Comparison of ENCODE assay signal across 18 mouse cellular contexts in genomic region chr19:31655826-31656225, GRCm38 (mm10).
A peak's percentile ranks its signal among the peaks of the same experiment; 100 is the strongest.
DNase-seq lines count a peak whose midpoint lies in the region; ATAC-seq and TF ChIP-seq lines count a peak whose summit lies in the region.
"Had no signal": no experiment of that assay in that cellular context is flagged by ENCODE, and none has a peak within 500 bp of the region (broad histone marks: within the 10 kb centered on the region; RNA-seq: fewer than 3 reads in every experiment).

No protein-coding gene starts in this region.

- 0 out of 2 replicates have a peak overlapping the region, but pooled peaks have one; percentile 14 for H3K4me2 ChIP-seq in lung, postnatal 0 days (replicated peaks; ENCODE audit: low read depth, low read length)
- H3K4me2 ChIP-seq in stomach, embryonic 15.5 days, result peak overlapping the region; percentile 30; the same call in 1 of the 2 replicates
- H3K4me2 ChIP-seq in neural tube, embryonic 15.5 days, result no peak overlapping the region
- H3K4me2 ChIP-seq: embryonic facial prominence, embryonic 12.5 days; forebrain, embryonic 13.5 days; hindbrain, embryonic 13.5 days; liver, embryonic 13.5 days; midbrain, embryonic 15.5 days had no signal

- no peaks in the 10 kb centered on the region for H3K4me1 ChIP-seq in lung, postnatal 0 days (ENCODE audit: insufficient read depth, low read depth, low read length)
- no peaks in the 10 kb centered on the region for H3K4me1 ChIP-seq in embryonic fibroblast, embryonic 13.5 days (ENCODE audit: control insufficient read depth, insufficient read depth, low read length)
- 0 out of 2 replicates have a peak, but pooled peaks cover 4% of the 10 kb centered on the region for H3K4me1 ChIP-seq in stomach, embryonic 15.5 days
- H3K4me1 ChIP-seq in neural tube, embryonic 15.5 days, result peaks cover 16% of the 10 kb centered on the region
- H3K4me1 ChIP-seq: liver, embryonic 13.5 days had no signal

- no peak for TF ChIP-seq CTCF in gastrocnemius, adult 2 months (IDR thresholded peaks at IDR 0.05)
- no peak for TF ChIP-seq CTCF in lung, postnatal 0 days (IDR thresholded peaks at IDR 0.05)
- no peak for TF ChIP-seq CTCF in embryonic fibroblast, embryonic 13.5 days (IDR thresholded peaks at IDR 0.05; ENCODE audit: borderline replicate concordance, insufficient read depth, low read length)

- intact Hi-C loops in gastrocnemius, adult 2 months (cut with DNase I), result no loop called here

- H3K27ac ChIP-seq in gastrocnemius, adult 2 months, result peak overlapping the region; percentile 53
- 0 out of 2 replicates have a peak overlapping the region, but pooled peaks have one; percentile 22 for H3K27ac ChIP-seq in lung, postnatal 0 days (ENCODE audit: low read length)
- H3K27ac ChIP-seq in embryonic fibroblast, embryonic 13.5 days (ENCODE audit: insufficient read depth, low read length), result peak overlapping the region; percentile 43; the same call in 1 of the 2 replicates
- peak overlapping the region; percentile 88 for H3K27ac ChIP-seq in stomach, embryonic 15.5 days
- no peak overlapping the region for H3K27ac ChIP-seq in neural tube, embryonic 15.5 days (replicated peaks)
- H3K27ac ChIP-seq: embryonic facial prominence, embryonic 12.5 days; forebrain, embryonic 13.5 days; hindbrain, embryonic 13.5 days; liver, embryonic 13.5 days; midbrain, embryonic 15.5 days had no signal

- no peaks in the 10 kb centered on the region for H3K9me3 ChIP-seq in lung, postnatal 0 days (ENCODE audit: low read length)
- no peaks in the 10 kb centered on the region for H3K9me3 ChIP-seq in stomach, embryonic 15.5 days
- H3K9me3 ChIP-seq in neural tube, embryonic 15.5 days (replicated peaks), result no peaks in the 10 kb centered on the region
- H3K9me3 ChIP-seq: embryonic facial prominence, embryonic 12.5 days; forebrain, embryonic 13.5 days; hindbrain, embryonic 13.5 days; liver, embryonic 13.5 days; midbrain, embryonic 15.5 days had no signal

- DNase-seq in gastrocnemius, adult 2 months, result no peak
- no peak for DNase-seq in gastrocnemius, postnatal 10 days
- peak; percentile 57 for DNase-seq in lung, postnatal 0 days (ENCODE audit: low spot score)
- no peak for DNase-seq in lung, adult 18-20 months
- no peak for DNase-seq in cerebellum, adult 8-10 months
- DNase-seq: adrenal gland, adult 2 months; cerebellum, postnatal 36 days; kidney, adult 18-20 months; kidney, postnatal 14 days; layer of hippocampus, adult 9-11 months; liver, embryonic 13.5 days had no signal

- peak; percentile 33 for ATAC-seq in lung, postnatal 0 days
- no peak for ATAC-seq in stomach, embryonic 15.5 days (ENCODE audit: insufficient read depth, low FRiP score, low read depth)
- ATAC-seq in neural tube, embryonic 15.5 days (ENCODE audit: low FRiP score), result no peak
- ATAC-seq: forebrain, embryonic 13.5 days; midbrain, embryonic 15.5 days had no signal

- TF ChIP-seq EP300 in lung, postnatal 0 days (IDR thresholded peaks at IDR 0.05), result no peak

- no peak for TF ChIP-seq POLR2A in embryonic fibroblast, embryonic 13.5 days (IDR thresholded peaks at IDR 0.05; ENCODE audit: low read depth, low read length)

- H3K9ac ChIP-seq in lung, postnatal 0 days (replicated peaks; ENCODE audit: low read depth), result no peak overlapping the region
- no peak overlapping the region for H3K9ac ChIP-seq in stomach, embryonic 15.5 days
- no peak overlapping the region for H3K9ac ChIP-seq in neural tube, embryonic 15.5 days (replicated peaks)
- H3K9ac ChIP-seq: embryonic facial prominence, embryonic 12.5 days; forebrain, embryonic 13.5 days; hindbrain, embryonic 13.5 days; liver, embryonic 13.5 days; midbrain, embryonic 15.5 days had no signal

- H3K4me3 ChIP-seq in gastrocnemius, adult 2 months, result no peak overlapping the region
- H3K4me3 ChIP-seq in lung, postnatal 0 days (ENCODE audit: low read depth, low read length), result no peak overlapping the region
- H3K4me3 ChIP-seq in embryonic fibroblast, embryonic 13.5 days (ENCODE audit: insufficient read depth, low read length), result no peak overlapping the region
- H3K4me3 ChIP-seq in stomach, embryonic 15.5 days (replicated peaks), result no peak overlapping the region
- H3K4me3 ChIP-seq in neural tube, embryonic 15.5 days (replicated peaks), result no peak overlapping the region
- H3K4me3 ChIP-seq: embryonic facial prominence, embryonic 12.5 days; forebrain, embryonic 13.5 days; hindbrain, embryonic 13.5 days; liver, embryonic 13.5 days; midbrain, embryonic 15.5 days had no signal

- 50% methylated on average over 7 of the region's 7 CpGs for WGBS in lung, postnatal 0 days
- WGBS in stomach, embryonic 15.5 days, result 52% methylated on average over 7 of the region's 7 CpGs
- WGBS in neural tube, embryonic 15.5 days, result 78% methylated on average over 7 of the region's 7 CpGs

- no peaks in the 10 kb centered on the region for H3K27me3 ChIP-seq in lung, postnatal 0 days (replicated peaks; ENCODE audit: insufficient read depth, low read length)
- H3K27me3 ChIP-seq in stomach, embryonic 15.5 days (replicated peaks), result no peaks in the 10 kb centered on the region
- H3K27me3 ChIP-seq in neural tube, embryonic 15.5 days (replicated peaks), result no peaks in the 10 kb centered on the region
- H3K27me3 ChIP-seq: embryonic facial prominence, embryonic 12.5 days; forebrain, embryonic 13.5 days; hindbrain, embryonic 13.5 days; liver, embryonic 13.5 days; midbrain, embryonic 15.5 days had no signal

- no peaks in the 10 kb centered on the region for H3K36me3 ChIP-seq in lung, postnatal 0 days (ENCODE audit: insufficient read depth, low read length)
- H3K36me3 ChIP-seq in stomach, embryonic 15.5 days, result no peaks in the 10 kb centered on the region
- H3K36me3 ChIP-seq in neural tube, embryonic 15.5 days, result no peaks in the 10 kb centered on the region
- H3K36me3 ChIP-seq: embryonic facial prominence, embryonic 12.5 days; hindbrain, embryonic 13.5 days; liver, embryonic 13.5 days; midbrain, embryonic 15.5 days had no signal
